Mouse (Mus musculus) myocyte (in vitro differentiated cells): ENCODE results near the gene Epb41.

Source experiments
- CEBPB ChIP-seq: IDR thresholded peaks from 2 replicates; pipeline ENCODE4 v1.6.1; 2011; ENCODE audit warnings: mild to moderate bottlenecking, moderate library complexity; ENCODE audit not compliant: poor library complexity, insufficient read depth, severe bottlenecking
- E2F4 ChIP-seq: IDR thresholded peaks from one replicate; pipeline ENCODE4 v1.6.1; 2011; ENCODE audit warnings: mild to moderate bottlenecking, control low read depth, moderate library complexity; ENCODE audit not compliant: insufficient read depth
- MAX ChIP-seq: IDR thresholded peaks from one replicate; pipeline ENCODE4 v1.6.1; 2011; ENCODE audit warnings: low read depth, mild to moderate bottlenecking, control low read depth
- POLR2A ChIP-seq: IDR thresholded peaks from one replicate; pipeline ENCODE4 v1.6.1; 2011; ENCODE audit warnings: low read depth, mild to moderate bottlenecking, control low read depth, moderate library complexity; ENCODE audit not compliant: insufficient read length
- POLR2AphosphoS2 ChIP-seq: IDR thresholded peaks from one replicate; pipeline ENCODE4 v1.6.1; 2011; ENCODE audit warnings: low read depth, control low read depth; ENCODE audit not compliant: insufficient read length
- REST ChIP-seq: IDR thresholded peaks from one replicate; pipeline ENCODE4 v1.6.1; 2011; ENCODE audit warnings: mild to moderate bottlenecking, control low read depth, moderate library complexity; ENCODE audit not compliant: insufficient read depth, insufficient read length
- TCF12 ChIP-seq: IDR thresholded peaks from one replicate; pipeline ENCODE4 v1.6.1; 2011; ENCODE audit warnings: mild to moderate bottlenecking, control low read depth; ENCODE audit not compliant: poor library complexity, insufficient read depth, severe bottlenecking
- USF1 ChIP-seq: IDR thresholded peaks from one replicate; pipeline ENCODE4 v1.6.1; 2011; ENCODE audit warnings: low read depth, mild to moderate bottlenecking, control low read depth, moderate library complexity

DNA sequence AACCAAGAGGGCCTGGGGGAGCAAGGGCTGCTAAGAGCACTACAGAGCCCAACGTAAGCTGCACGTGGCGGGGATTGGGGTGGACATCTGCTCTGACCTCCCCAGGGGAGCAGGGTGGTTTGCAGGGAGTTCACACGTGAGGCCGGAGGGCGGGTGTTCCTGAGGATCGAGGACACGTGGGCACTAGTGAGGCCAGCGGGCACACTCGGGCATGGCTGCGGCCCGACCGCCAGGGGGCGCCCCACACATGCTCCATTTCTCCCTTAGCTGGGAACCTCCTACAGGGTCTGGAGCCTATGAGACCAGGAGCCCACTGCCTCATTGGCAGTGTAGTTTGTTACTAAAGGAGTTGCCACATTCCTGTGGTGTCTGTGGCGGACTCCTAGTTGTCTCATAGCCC is 158.7 kb downstream of the Epb41 start:
- TF ChIP-seq POLR2A (no peak), POLR2AphosphoS2 (no peak), TCF12 (no peak), REST (no peak), CEBPB (no peak), E2F4 (no peak), MAX (no peak), USF1 (no peak)
